Mouse (Mus musculus) lung, embryonic 14.5 days (tissue): ENCODE measurements around the gene Tmem135. TPM values are rescaled to one million over a fixed set of nuclear protein-coding genes. Genes with fewer than 3 reads are reported as not detected.

Experiments
- ATAC-seq: fragments of 200-750 bp; cut with Nextera tagmentation; 2 replicates; pipeline ENCODE4 v1.8.0; 2017; ENCODE audit warnings: mild to moderate bottlenecking, moderate TSS enrichment, moderate library complexity; ENCODE audit not compliant: insufficient read depth
- DNase-seq: peaks from one replicate; pipeline ENCODE4 v3.0.0-alpha.2; 2015
- H3K27ac ChIP-seq: fragments of 300-500 bp; sonication (generic); 2 replicates; pipeline ENCODE4 v1.5.1; 2014; ENCODE audit warnings: low read depth, mild to moderate bottlenecking, moderate library complexity
- H3K27me3 ChIP-seq: fragments of 300-500 bp; sonication (generic); 2 replicates; pipeline ENCODE4 v1.6.1; 2014; ENCODE audit warnings: low read length, control low read depth; ENCODE audit not compliant: insufficient read depth
- H3K36me3 ChIP-seq: fragments of 300-500 bp; sonication (generic); 2 replicates; pipeline ENCODE4 v1.6.1; 2014; ENCODE audit warnings: control low read depth; ENCODE audit not compliant: insufficient read depth
- H3K4me1 ChIP-seq: fragments of 300-500 bp; sonication (generic); 2 replicates; pipeline ENCODE4 v1.6.1; 2014; ENCODE audit warnings: antibody characterized with exemption, control low read depth; ENCODE audit not compliant: insufficient read depth
- H3K4me2 ChIP-seq: fragments of 300-500 bp; sonication (generic); 2 replicates; pipeline ENCODE4 v1.6.1; 2014; ENCODE audit warnings: mild to moderate bottlenecking
- H3K4me3 ChIP-seq: fragments of 300-500 bp; sonication (generic); 2 replicates; pipeline ENCODE4 v1.5.1; 2014; ENCODE audit warnings: low read depth, low read length
- H3K9ac ChIP-seq: fragments of 300-500 bp; sonication (generic); 2 replicates; pipeline ENCODE4 v1.6.1; 2014
- H3K9me3 ChIP-seq: fragments of 300-500 bp; sonication (generic); 2 replicates; pipeline ENCODE4 v1.6.1; 2016; ENCODE audit warnings: low read depth, low read length, control low read depth
- CTCF ChIP-seq: IDR thresholded peaks from 2 replicates; pipeline ENCODE4 v1.5.1; 2016; ENCODE audit warnings: antibody characterized with exemption, low read depth
- WGBS: fragments of 180-500 bp; shearing (Covaris S2); extraction: QIAGEN DNeasy Blood & Tissue Kit; methylation state at CpG from one replicate; pipeline ENCODE4 v1.1.7; 2014; 5-methylcytosine and 5-hydroxymethylcytosine counted together
- polyA plus RNA-seq: library from polyadenylated mRNA; unstranded; fragments of >200 nt; fragmentation: Nextera tagmentation; extraction: Ambion mirVana; gene quantifications from 2 replicates; pipeline ENCODE4 v1.2.1, GENCODE M21; 2014

Gene Tmem135
- polyA plus RNA-seq, 1 experiment from 2014 or later, result 22.9 TPM

DNA sequence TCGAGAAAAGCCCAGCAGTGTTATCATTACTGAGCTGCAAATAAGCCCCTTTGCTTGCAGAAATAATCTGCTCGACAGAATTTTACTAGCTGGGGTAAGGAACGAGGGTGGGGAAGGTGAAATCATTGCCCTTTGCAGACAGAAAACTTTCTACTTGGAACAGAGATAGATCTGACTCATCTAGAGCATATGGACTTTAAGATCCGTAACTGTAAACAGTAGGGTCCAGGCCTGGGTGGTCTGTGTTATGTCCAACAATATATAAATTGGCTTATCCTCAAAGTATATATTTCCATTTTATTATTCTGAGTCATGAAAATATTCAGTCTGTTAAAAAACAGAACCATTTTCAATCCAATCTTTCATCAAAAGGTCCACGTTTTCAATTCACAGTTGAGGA, 221.1 kb downstream of the Tmem135 start:
- WGBS, result 47% methylated on average over 5 of the region's 5 CpGs
- peak; percentile 19 for DNase-seq
- 0 out of 2 replicates have a peak, but pooled peaks have one; percentile 35 for ATAC-seq
- no peak for TF ChIP-seq CTCF
- Histone ChIP-seq H3K9me3 (no peaks in the 10 kb centered on the region), H3K4me3 (no peak overlapping the region), H3K4me1 (no peaks in the 10 kb centered on the region), H3K27ac (0 out of 2 replicates have a peak overlapping the region, but pooled peaks have one; percentile 3), H3K27me3 (no peaks in the 10 kb centered on the region), H3K36me3 (no peaks in the 10 kb centered on the region), H3K4me2 (no peak overlapping the region), H3K9ac (no peak overlapping the region)

DNA sequence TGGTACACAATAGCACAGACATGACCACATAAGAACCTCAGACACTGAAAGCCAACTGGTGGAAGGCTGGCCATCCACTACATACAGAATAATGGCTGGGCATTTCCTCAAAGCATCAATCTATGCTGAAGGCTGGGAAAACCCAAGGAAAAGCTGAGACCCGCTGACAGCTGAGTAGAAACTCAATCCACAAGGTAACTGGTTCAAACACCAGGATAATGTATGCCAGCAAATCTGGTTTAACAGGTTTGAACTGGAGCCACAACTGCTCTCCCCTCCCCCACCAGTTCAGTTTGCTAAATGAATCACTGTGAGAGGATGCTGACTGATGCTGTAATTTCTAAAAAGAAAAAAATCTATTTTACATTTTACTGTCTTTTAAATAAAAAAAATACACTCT, 222.7 kb downstream of the Tmem135 start:
- TF ChIP-seq CTCF, result no peak
- ATAC-seq (peak; percentile 41; the same call in 1 of the 2 replicates), DNase-seq (peak; percentile 42)
- Histone ChIP-seq H3K9ac (no peak overlapping the region), H3K27ac (no peak overlapping the region), H3K4me1 (no peaks in the 10 kb centered on the region), H3K4me2 (no peak overlapping the region), H3K9me3 (no peaks in the 10 kb centered on the region), H3K4me3 (no peak overlapping the region), H3K27me3 (no peaks in the 10 kb centered on the region), H3K36me3 (no peaks in the 10 kb centered on the region)
- 38% methylated on average over 1 of the region's 1 CpGs for WGBS

DNA sequence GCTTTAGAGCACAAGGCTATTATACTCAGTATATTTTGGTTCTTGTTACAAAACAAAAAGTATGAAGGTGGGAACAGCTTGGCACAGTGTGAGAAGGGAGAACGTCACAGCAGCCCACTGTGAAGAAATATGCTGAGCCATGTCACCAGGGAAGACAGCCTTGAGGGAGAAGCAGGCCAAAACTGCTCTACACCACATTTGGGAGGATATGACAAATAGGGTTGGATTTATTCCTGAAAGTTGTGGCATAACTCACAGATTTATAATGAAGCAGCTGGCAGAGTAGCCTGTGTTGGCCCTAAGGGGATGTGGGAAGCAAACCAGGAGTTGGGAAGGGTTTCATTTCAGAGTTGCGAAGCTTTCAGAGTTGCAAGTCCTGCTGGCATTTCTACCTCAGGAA, 225.4 kb downstream of the Tmem135 start:
- Histone ChIP-seq H3K4me1 (no peaks in the 10 kb centered on the region), H3K27me3 (no peaks in the 10 kb centered on the region), H3K4me2 (no peak overlapping the region), H3K9me3 (no peaks in the 10 kb centered on the region), H3K4me3 (no peak overlapping the region), H3K27ac (no peak overlapping the region), H3K36me3 (no peaks in the 10 kb centered on the region), H3K9ac (no peak overlapping the region)
- WGBS, result 74% methylated on average over 2 of the region's 2 CpGs
- no peak for DNase-seq
- ATAC-seq, result no peak
- TF ChIP-seq CTCF, result no peak

DNA sequence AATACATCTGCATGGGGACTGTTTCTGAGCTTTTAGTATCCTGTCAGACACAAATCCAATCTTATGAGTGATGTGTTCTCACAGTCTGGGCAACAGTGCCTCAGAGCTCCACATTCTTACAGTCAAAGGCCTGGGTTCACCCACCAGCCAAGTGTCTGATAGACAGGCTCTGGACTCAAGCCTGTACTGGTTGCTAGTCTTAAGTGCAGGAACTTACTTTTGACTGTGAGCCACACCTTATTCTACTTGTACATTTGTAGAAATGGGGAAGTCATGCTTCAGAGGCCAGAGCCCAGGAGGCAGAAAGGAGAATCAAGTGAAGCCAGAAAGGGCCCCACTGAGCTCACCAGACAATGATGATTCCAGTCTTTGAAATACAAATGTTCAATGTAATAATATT, 226.1 kb downstream of the Tmem135 start:
- no peak for ATAC-seq

DNA sequence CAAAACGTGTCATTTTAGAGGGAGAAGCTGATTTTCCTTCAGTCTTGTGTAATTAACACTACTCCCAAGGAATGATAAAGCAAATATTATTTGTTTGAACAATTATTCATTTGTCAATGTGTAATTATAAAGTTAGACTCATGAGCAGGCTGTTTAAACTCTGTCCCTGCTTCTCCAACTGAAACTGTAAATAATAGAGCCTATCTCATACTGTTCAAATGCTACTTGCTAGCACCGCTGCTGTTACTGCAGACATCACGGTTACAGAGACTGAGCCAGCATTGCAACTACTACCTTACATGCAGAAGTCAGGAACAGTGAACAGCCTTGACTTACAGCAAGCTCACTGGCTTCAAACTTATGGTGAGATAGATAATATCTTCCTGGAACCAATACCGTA, 229.6 kb downstream of the Tmem135 start:
- TF ChIP-seq CTCF, result no peak
- ATAC-seq, result no peak
- Histone ChIP-seq H3K27me3 (no peaks in the 10 kb centered on the region), H3K4me2 (no peak overlapping the region), H3K36me3 (no peaks in the 10 kb centered on the region), H3K4me1 (no peaks in the 10 kb centered on the region), H3K4me3 (no peak overlapping the region), H3K27ac (no peak overlapping the region), H3K9me3 (no peaks in the 10 kb centered on the region), H3K9ac (no peak overlapping the region)
- 60% methylated on average over 4 of the region's 4 CpGs for WGBS
- no peak for DNase-seq

More for the DNA sequence above, 226.1 kb downstream of the Tmem135 start:
- Histone ChIP-seq H3K4me1 (no peaks in the 10 kb centered on the region), H3K27ac (no peak overlapping the region), H3K4me3 (no peak overlapping the region), H3K27me3 (no peaks in the 10 kb centered on the region), H3K9me3 (no peaks in the 10 kb centered on the region), H3K36me3 (no peaks in the 10 kb centered on the region), H3K9ac (no peak overlapping the region), H3K4me2 (no peak overlapping the region)
- TF ChIP-seq CTCF, result no peak
- DNase-seq, result no peak

DNA sequence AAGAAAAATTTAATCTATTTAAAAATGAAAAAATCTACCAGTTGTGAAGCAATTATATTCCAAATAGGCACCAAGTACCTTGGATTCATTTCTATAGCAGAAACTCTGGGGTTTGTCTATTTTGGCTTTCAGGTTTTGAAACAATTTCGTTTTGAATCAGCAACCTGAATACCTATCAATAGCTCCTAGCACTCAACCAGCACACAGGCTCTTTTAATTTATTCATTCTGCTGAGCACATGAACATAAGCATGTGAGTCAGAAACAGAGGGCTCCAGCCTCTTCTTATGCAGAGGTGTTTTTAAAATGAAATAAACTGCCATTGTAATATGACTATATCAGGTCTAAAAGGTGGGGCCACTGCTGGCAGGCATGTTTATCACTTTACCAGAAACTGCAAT, 231.0 kb downstream of the Tmem135 start:
- Histone ChIP-seq H3K27me3 (no peaks in the 10 kb centered on the region), H3K4me2 (no peak overlapping the region), H3K4me1 (no peaks in the 10 kb centered on the region), H3K27ac (no peak overlapping the region), H3K4me3 (no peak overlapping the region), H3K36me3 (no peaks in the 10 kb centered on the region), H3K9ac (no peak overlapping the region), H3K9me3 (no peaks in the 10 kb centered on the region)
- WGBS, result 74% methylated on average over 1 of the region's 1 CpGs
- no peak for ATAC-seq
- TF ChIP-seq CTCF, result no peak
- DNase-seq, result no peak

DNA sequence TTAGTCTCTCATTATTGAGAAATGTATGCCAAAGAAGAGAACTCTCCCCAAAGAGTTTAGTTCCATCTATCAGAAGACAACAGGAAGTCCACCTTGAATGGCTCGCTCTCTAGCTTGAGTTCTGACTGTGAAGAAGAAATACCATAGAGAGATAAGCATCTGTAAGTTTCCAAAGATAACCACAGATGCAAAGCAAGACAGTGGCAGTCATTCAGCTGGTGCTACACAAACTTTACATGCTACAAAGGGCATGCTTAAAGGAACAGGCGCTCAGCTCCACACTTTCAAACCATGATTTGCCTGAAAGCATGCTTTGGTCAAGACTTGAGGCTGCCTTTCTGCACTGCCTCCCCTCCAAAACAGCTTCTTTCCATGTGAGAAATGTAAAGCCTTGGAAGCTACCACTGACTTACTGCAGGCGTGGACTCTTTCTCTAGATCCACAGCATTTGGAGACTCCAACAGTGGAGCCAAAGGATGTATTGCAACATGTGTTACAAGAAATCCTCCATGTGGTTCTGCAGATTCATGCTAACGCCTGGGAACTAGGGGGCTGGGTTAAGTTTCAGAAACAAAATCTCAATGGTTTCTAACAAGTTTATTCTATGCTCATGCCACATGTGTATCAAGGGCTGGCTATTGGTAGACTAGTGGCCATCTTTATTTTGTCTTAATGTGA, 232.1 kb downstream of the Tmem135 start:
- WGBS, result 74% methylated on average over 4 of the region's 4 CpGs
- no peak for TF ChIP-seq CTCF
- Histone ChIP-seq H3K4me3 (no peak overlapping the region), H3K4me2 (no peak overlapping the region), H3K27me3 (no peaks in the 10 kb centered on the region), H3K4me1 (no peaks in the 10 kb centered on the region), H3K9ac (no peak overlapping the region), H3K36me3 (no peaks in the 10 kb centered on the region), H3K9me3 (no peaks in the 10 kb centered on the region), H3K27ac (no peak overlapping the region)
- DNase-seq (peak; percentile 50), ATAC-seq (no peak; the same call in 1 of the 2 replicates)
